Mouse (Mus musculus): ENCODE data around the gene Wdr17. TPM values are rescaled to one million over a fixed set of nuclear protein-coding genes. Genes with fewer than 3 reads are reported as not detected.

Wdr17 gene
- total and polyA plus RNA-seq, 3 experiments = not detected

- H3K4me3 ChIP-seq (ENCODE audit: control insufficient read depth in 1 of 2, insufficient read depth in 1 of 2, low read depth in 2 of 2, low read length in 2 of 2) = no peak overlapping the region
- no peak overlapping the region for H3K27ac ChIP-seq (ENCODE audit: control insufficient read depth, low read depth, low read length)
- H3K79me2 ChIP-seq (ENCODE audit: control insufficient read depth, insufficient read depth, low read length, poor library complexity) = no peaks in the 10 kb centered on the region
- H3K9ac ChIP-seq (ENCODE audit: control insufficient read depth, low read depth, low read length, poor library complexity, severe bottlenecking) = no peak overlapping the region
- H3K27me3 ChIP-seq (ENCODE audit: control insufficient read depth in 1 of 2, insufficient read depth in 2 of 2, low read length in 2 of 2) = no peaks in the 10 kb centered on the region
- H3K4me1 ChIP-seq (ENCODE audit: control insufficient read depth in 1 of 2, insufficient read depth in 2 of 2, low read length in 2 of 2) = no peaks in the 10 kb centered on the region
- H3K9me3 ChIP-seq (replicated peaks; ENCODE audit: insufficient read depth, low read length) = no peaks in the 10 kb centered on the region
- DNase-seq (ENCODE audit: low read depth, low spot score) = no peak
- no peaks in the 10 kb centered on the region for H3K36me3 ChIP-seq (ENCODE audit: control insufficient read depth in 1 of 2, insufficient read depth in 2 of 2, low read length in 2 of 2)
- TF ChIP-seq TBP (IDR thresholded peaks at IDR 0.05; ENCODE audit: low read depth, low read length) = no peak
- TF ChIP-seq NRF1 (IDR thresholded peaks at IDR 0.05; ENCODE audit: insufficient read depth, low read depth, low read length, poor library complexity, severe bottlenecking) = no peak
- no peak for TF ChIP-seq E2F4 (IDR thresholded peaks at IDR 0.05; ENCODE audit: borderline replicate concordance, low read depth, low read length)
- no peak for TF ChIP-seq UBTF (IDR thresholded peaks at IDR 0.05; ENCODE audit: borderline replicate concordance, insufficient read depth, low read depth, low read length)
- TF ChIP-seq EP300 (IDR thresholded peaks at IDR 0.05; ENCODE audit: low read depth in 1 of 2, low read length in 2 of 2) = no peak
- TF ChIP-seq USF1 (IDR thresholded peaks at IDR 0.05; ENCODE audit: low read depth, low read length) = no peak
- no peak for TF ChIP-seq POLR2AphosphoS2 (IDR thresholded peaks at IDR 0.05; ENCODE audit: low read length)
- TF ChIP-seq CHD1 (IDR thresholded peaks at IDR 0.05; ENCODE audit: low read depth, low read length) = no peak
- TF ChIP-seq MAZ (IDR thresholded peaks at IDR 0.05; ENCODE audit: low read depth, low read length) = no peak
- no peak for TF ChIP-seq NELFE (IDR thresholded peaks at IDR 0.05; ENCODE audit: low read depth, low read length)
- no peak for TF ChIP-seq SMC3 (IDR thresholded peaks at IDR 0.05; ENCODE audit: low read depth, low read length)
- no peak for TF ChIP-seq CHD2 (IDR thresholded peaks at IDR 0.05; ENCODE audit: low read length)
- TF ChIP-seq CTCF (IDR thresholded peaks at IDR 0.05 in 2 of 3, conservative IDR thresholded peaks at IDR 0.05 in 1 of 3; ENCODE audit: control insufficient read depth in 1 of 3, insufficient read depth in 1 of 3, low read depth in 2 of 3, low read length in 3 of 3, poor library complexity in 1 of 3, severe bottlenecking in 1 of 3) = no peak
- no peak for TF ChIP-seq MYB (IDR thresholded peaks at IDR 0.05; ENCODE audit: low read depth, low read length)
- no peak for TF ChIP-seq MXI1 (IDR thresholded peaks at IDR 0.05; ENCODE audit: low read depth, low read length)
Measured at GRCm38 (mm10) chr8:54894637-54895322, 7.8 kb upstream of the Wdr17 start.

GRCm38 (mm10) chr8:54894180-54894579, 7.2 kb upstream of the Wdr17 start:
- TF ChIP-seq CTCF (IDR thresholded peaks at IDR 0.05 in 2 of 3, conservative IDR thresholded peaks at IDR 0.05 in 1 of 3; ENCODE audit: control insufficient read depth in 1 of 3, insufficient read depth in 1 of 3, low read depth in 2 of 3, low read length in 3 of 3, poor library complexity in 1 of 3, severe bottlenecking in 1 of 3) (no peak), TAL1 (IDR thresholded peaks at IDR 0.05; ENCODE audit: low read length) (no peak), UBTF (IDR thresholded peaks at IDR 0.05; ENCODE audit: borderline replicate concordance, insufficient read depth, low read depth, low read length) (no peak), USF1 (IDR thresholded peaks at IDR 0.05; ENCODE audit: low read depth, low read length) (no peak), MXI1 (IDR thresholded peaks at IDR 0.05; ENCODE audit: low read depth, low read length) (no peak), GATA1 (IDR thresholded peaks at IDR 0.05; ENCODE audit: low read depth, low read length) (no peak), MEF2A (IDR thresholded peaks at IDR 0.05; ENCODE audit: extremely low read depth, insufficient replicate concordance, low read depth, low read length, poor library complexity, severe bottlenecking) (no peak), CHD1 (IDR thresholded peaks at IDR 0.05; ENCODE audit: low read depth, low read length) (no peak), MAFK (IDR thresholded peaks at IDR 0.05; ENCODE audit: borderline replicate concordance, low read depth, low read length) (no peak), POLR2A (IDR thresholded peaks at IDR 0.05; ENCODE audit: control insufficient read depth in 1 of 2, insufficient read depth in 1 of 2, low read depth in 1 of 2, low read length in 2 of 2, poor library complexity in 1 of 2) (no peak), BHLHE40 (IDR thresholded peaks at IDR 0.05; ENCODE audit: borderline replicate concordance, low read depth, low read length) (no peak), GABPA (IDR thresholded peaks at IDR 0.05; ENCODE audit: low read depth, low read length) (no peak), TCF12 (IDR thresholded peaks at IDR 0.05; ENCODE audit: low read depth, low read length) (no peak)
- Histone ChIP-seq H3K4me1 (ENCODE audit: control insufficient read depth in 1 of 2, insufficient read depth in 2 of 2, low read length in 2 of 2) (no peaks in the 10 kb centered on the region), H3K9ac (ENCODE audit: control insufficient read depth, low read depth, low read length, poor library complexity, severe bottlenecking) (no peak overlapping the region), H3K27ac (ENCODE audit: control insufficient read depth, low read depth, low read length) (no peak overlapping the region), H3K36me3 (ENCODE audit: control insufficient read depth in 1 of 2, insufficient read depth in 2 of 2, low read length in 2 of 2) (no peaks in the 10 kb centered on the region), H3K4me3 (ENCODE audit: control insufficient read depth in 1 of 2, insufficient read depth in 1 of 2, low read depth in 2 of 2, low read length in 2 of 2) (no peak overlapping the region), H3K27me3 (ENCODE audit: control insufficient read depth in 1 of 2, insufficient read depth in 2 of 2, low read length in 2 of 2) (no peaks in the 10 kb centered on the region), H3K9me3 (replicated peaks; ENCODE audit: insufficient read depth, low read length) (no peaks in the 10 kb centered on the region), H3K79me2 (ENCODE audit: control insufficient read depth, insufficient read depth, low read length, poor library complexity) (no peaks in the 10 kb centered on the region)
- DNase-seq (ENCODE audit: low read depth, low spot score) = no peak
